Mouse (Mus musculus): ENCODE measurements around the gene 4930556J24Rik.

Gene 4930556J24Rik

GRCm38 (mm10) chr11:3912100-3912874, 64.3 kb downstream of the 4930556J24Rik start:
- no peak for TF ChIP-seq GATA4 (IDR thresholded peaks at IDR 0.05; ENCODE audit: insufficient replicate concordance, low read length)

GRCm38 (mm10) chr11:3910513-3911310, 65.9 kb downstream of the 4930556J24Rik start:
- no peak for TF ChIP-seq GATA4 (IDR thresholded peaks at IDR 0.05; ENCODE audit: insufficient replicate concordance, low read length)

GRCm38 (mm10) chr11:3909236-3909635, 67.3 kb downstream of the 4930556J24Rik start:
- no peak for TF ChIP-seq GATA4 (IDR thresholded peaks at IDR 0.05; ENCODE audit: insufficient replicate concordance, low read length)

- no peak for TF ChIP-seq GATA4 (IDR thresholded peaks at IDR 0.05; ENCODE audit: insufficient replicate concordance, low read length)
These were observed 71.1 kb downstream of the 4930556J24Rik start for GRCm38 (mm10) chr11:3905446-3905845.

- TF ChIP-seq GATA4 (IDR thresholded peaks at IDR 0.05; ENCODE audit: insufficient replicate concordance, low read length) = no peak
These were observed 71.9 kb downstream of the 4930556J24Rik start for GRCm38 (mm10) chr11:3904673-3905072.

- TF ChIP-seq GATA4 (IDR thresholded peaks at IDR 0.05; ENCODE audit: insufficient replicate concordance, low read length) = no peak
These were observed 73.5 kb downstream of the 4930556J24Rik start for GRCm38 (mm10) chr11:3903046-3903445.

- TF ChIP-seq GATA4 (IDR thresholded peaks at IDR 0.05; ENCODE audit: insufficient replicate concordance, low read length) = no peak
These were observed 74.1 kb downstream of the 4930556J24Rik start for GRCm38 (mm10) chr11:3902516-3902915.

GRCm38 (mm10) chr11:3900296-3900695, 76.3 kb downstream of the 4930556J24Rik start:
- no peak for TF ChIP-seq GATA4 (IDR thresholded peaks at IDR 0.05; ENCODE audit: insufficient replicate concordance, low read length)

- no peak for TF ChIP-seq GATA4 (IDR thresholded peaks at IDR 0.05; ENCODE audit: insufficient replicate concordance, low read length)
These were observed 80.6 kb downstream of the 4930556J24Rik start for GRCm38 (mm10) chr11:3895933-3896332.

GRCm38 (mm10) chr11:3895458-3895857, 81.1 kb downstream of the 4930556J24Rik start:
- no peak for TF ChIP-seq GATA4 (IDR thresholded peaks at IDR 0.05; ENCODE audit: insufficient replicate concordance, low read length)

- TF ChIP-seq GATA4 (IDR thresholded peaks at IDR 0.05; ENCODE audit: insufficient replicate concordance, low read length) = no peak
These were observed 81.9 kb downstream of the 4930556J24Rik start, which contains the start of the genes 4921536K21Rik and Dusp18 for GRCm38 (mm10) chr11:3894406-3895281. TSS of gene 4921536K21Rik (minus strand) at chr11:3895098. TSS of gene Dusp18 (plus strand) at chr11:3895240.

GRCm38 (mm10) chr11:3893970-3894369, 82.6 kb downstream of the 4930556J24Rik start:
- no peak for TF ChIP-seq GATA4 (IDR thresholded peaks at IDR 0.05; ENCODE audit: insufficient replicate concordance, low read length)

All from liver, adult (tissue).